Mouse (Mus musculus): ENCODE measurements around the gene Atg7. TPM values are rescaled to one million over a fixed set of nuclear protein-coding genes. Genes with fewer than 3 reads are reported as not detected.

Gene Atg7
- polyA plus RNA-seq, 1 experiment from 2014 or later = 18.7 TPM

DNA sequence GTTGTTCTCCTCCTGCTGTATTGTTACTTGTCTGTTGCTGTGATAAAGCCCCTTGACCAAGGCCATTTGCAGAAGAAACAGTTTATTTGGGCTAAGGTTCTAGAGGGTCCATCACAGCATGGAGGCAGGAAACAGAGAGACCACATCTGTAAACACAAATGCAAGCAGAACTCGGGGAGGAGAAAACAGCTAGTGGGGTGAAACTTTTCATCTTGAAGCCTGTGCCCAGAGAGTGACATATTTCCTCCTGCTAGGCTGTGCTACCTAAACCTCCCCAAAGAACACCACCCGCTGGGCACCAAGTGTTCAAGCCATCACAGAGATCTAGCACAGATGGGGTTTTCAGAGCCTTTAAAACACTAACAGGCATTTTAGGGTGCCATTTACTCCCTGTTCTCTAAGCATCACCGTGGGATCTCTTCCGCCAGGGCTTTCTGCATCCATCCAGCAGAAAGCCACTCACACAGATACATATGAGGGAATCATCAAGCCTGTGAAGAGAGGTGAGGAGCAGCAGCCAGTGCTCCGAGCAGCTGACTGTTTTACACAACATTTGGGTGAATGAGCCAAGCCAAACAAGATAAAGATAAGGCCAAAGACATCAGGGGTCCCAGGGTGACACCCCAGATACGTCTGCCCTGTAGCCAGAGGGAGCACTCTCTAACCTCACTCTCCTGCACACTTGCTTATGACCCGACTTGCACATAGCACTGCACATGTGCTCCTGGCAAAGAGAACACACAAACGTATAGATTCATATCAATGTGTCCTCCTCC is 262.5 kb downstream of the Atg7 start:
- Histone ChIP-seq H3K4me3 (no peak overlapping the region), H3K27ac (no peak overlapping the region), H3K4me2 (replicated peaks) (no peak overlapping the region), H3K27me3 (no peaks in the 10 kb centered on the region), H3K9me3 (no peaks in the 10 kb centered on the region), H3K36me3 (peaks cover 10% of the 10 kb centered on the region), H3K9ac (no peak overlapping the region), H3K4me1 (peaks cover 79% of the 10 kb centered on the region)
- ATAC-seq (ENCODE audit: low FRiP score, low read depth) = no peak
- 60% methylated on average over 8 of the region's 8 CpGs for WGBS

DNA sequence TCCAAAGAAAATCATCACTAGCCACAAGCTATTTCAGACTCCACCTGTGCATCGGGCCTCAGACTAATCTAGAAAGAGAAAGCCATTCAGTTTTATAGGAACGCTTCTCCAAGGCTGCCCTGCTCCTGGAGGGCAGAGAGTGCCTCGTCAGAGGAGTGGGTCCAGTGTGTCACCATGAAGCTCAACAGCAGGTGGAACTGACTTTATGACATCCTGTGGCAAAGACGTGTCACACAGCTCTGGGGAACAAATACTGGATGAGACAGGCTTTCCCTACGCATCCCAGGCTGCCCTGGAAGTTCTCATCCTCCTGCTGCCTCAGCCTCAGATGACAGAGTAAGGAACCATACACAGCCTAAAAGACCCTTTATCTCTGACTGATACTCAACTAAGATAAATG is 263.3 kb downstream of the Atg7 start:
- no peak for ATAC-seq (ENCODE audit: low FRiP score, low read depth)
- Histone ChIP-seq H3K27ac (no peak overlapping the region), H3K4me3 (no peak overlapping the region), H3K27me3 (no peaks in the 10 kb centered on the region), H3K9me3 (no peaks in the 10 kb centered on the region), H3K4me2 (replicated peaks) (no peak overlapping the region), H3K4me1 (peaks cover 72% of the 10 kb centered on the region), H3K36me3 (peaks cover 10% of the 10 kb centered on the region), H3K9ac (no peak overlapping the region)
- 46% methylated on average over 5 of the region's 5 CpGs for whole genome bisulfite sequencing

- Histone ChIP-seq H3K27ac (no peak overlapping the region), H3K4me3 (no peak overlapping the region), H3K9me3 (no peaks in the 10 kb centered on the region), H3K27me3 (no peaks in the 10 kb centered on the region), H3K36me3 (peaks cover 10% of the 10 kb centered on the region), H3K4me2 (replicated peaks) (no peak overlapping the region), H3K9ac (no peak overlapping the region), H3K4me1 (peaks cover 72% of the 10 kb centered on the region)
- ATAC-seq (ENCODE audit: low FRiP score, low read depth) = no peak
- WGBS = 95% methylated on average over 6 of the region's 6 CpGs
Measured at GRCm38 (mm10) chr6:114907459-114907858, 264.6 kb downstream of the Atg7 start.

- no peak overlapping the region for H3K4me3 ChIP-seq
- H3K36me3 ChIP-seq = peaks cover 10% of the 10 kb centered on the region
- no peaks in the 10 kb centered on the region for H3K9me3 ChIP-seq
- no peak overlapping the region for H3K9ac ChIP-seq
- no peaks in the 10 kb centered on the region for H3K27me3 ChIP-seq
- H3K4me2 ChIP-seq (replicated peaks) = no peak overlapping the region
- H3K27ac ChIP-seq = no peak overlapping the region
- no peak for ATAC-seq (ENCODE audit: low FRiP score, low read depth)
- peaks cover 72% of the 10 kb centered on the region for H3K4me1 ChIP-seq
- WGBS = 85% methylated on average over 7 of the region's 7 CpGs
Measured at GRCm38 (mm10) chr6:114909801-114910200, 266.9 kb downstream of the Atg7 start.

Other genes starting within 250 kb of the Atg7 start
- gene Hrh1, start 245.2 kb upstream of the Atg7 start, polyA plus RNA-seq (2015; fragmentation: Nextera tagmentation; extraction: Ambion mirVana) = 0.27 TPM in 1 of 2 replicates, not detected in the other